Mouse (Mus musculus): ENCODE measurements around the gene Fam124b.

The Fam124b gene

GRCm38 (mm10) chr1:80167706-80168105, 50.6 kb downstream of the Fam124b start:
- DNase-seq = no peak

GRCm38 (mm10) chr1:80166577-80166976, 51.7 kb downstream of the Fam124b start:
- DNase-seq = no peak

- DNase-seq = no peak
Observed at GRCm38 (mm10) chr1:80165391-80165790, 52.9 kb downstream of the Fam124b start.

- DNase-seq = no peak
Observed at GRCm38 (mm10) chr1:80162943-80163342, 55.3 kb downstream of the Fam124b start.

GRCm38 (mm10) chr1:80159586-80159985, 58.7 kb downstream of the Fam124b start:
- DNase-seq = no peak

- DNase-seq = no peak
Observed at GRCm38 (mm10) chr1:80154902-80155301, 63.4 kb downstream of the Fam124b start.

- DNase-seq = no peak
Observed at GRCm38 (mm10) chr1:80153125-80153716, 65.1 kb downstream of the Fam124b start.

- DNase-seq = no peak
Observed at GRCm38 (mm10) chr1:80150681-80151080, 67.6 kb downstream of the Fam124b start.

Measured in thymus, postnatal 4 days (tissue).